Mouse (Mus musculus) neutrophil, adult 59 days (primary cell): ENCODE results near the gene Zfp870. TPM values are rescaled to one million over a fixed set of nuclear protein-coding genes. Genes with fewer than 3 reads are reported as not detected.

Experiments
- total RNA-seq, 2 experiments: library from RNA; stranded (reverse); gene quantifications; 1 replicate in 1 of 2; 2 replicates in 1 of 2; pipeline ENCODE4 v1.2.4; 2023

The Zfp870 gene
- total RNA-seq: 1 to 10 TPM in 1 of 2 experiments, under 1 TPM in 1; 0.82 to 1.1 TPM

GRCm38 (mm10) chr17:32891239-32892180, at the start of gene Zfp870:
Gene Zfp870, minus strand, starts transcription at chr17:32891642.

GRCm38 (mm10) chr17:32917131-32917530, 25.7 kb upstream of the Zfp870 start, which contains the start of gene Cyp4f14:
Gene Cyp4f14, minus strand, starts transcription at chr17:32917342.

GRCm38 (mm10) chr17:32829540-32830417, 61.7 kb downstream of the Zfp870 start, which contains the start of gene Zfp799:
Gene Zfp799, minus strand, starts transcription at chr17:32830261.

Other genes with a start within 250 kb of the Zfp870 start
- gene Cyp4f40, start 232.7 kb downstream of the Zfp870 start, total RNA-seq: not detected
- not detected for gene Cyp4f15, start 206.0 kb downstream of the Zfp870 start, total RNA-seq
- 10 to 100 TPM; 45.7 to 58.2 TPM for gene Zfp871, start 103.4 kb downstream of the Zfp870 start, total RNA-seq
- not detected for gene Zfp811, start 81.7 kb downstream of the Zfp870 start, total RNA-seq
- gene Zfp799, start 61.4 kb downstream of the Zfp870 start, total RNA-seq: 1 to 10 TPM; 1.8 to 3.5 TPM
- gene Cyp4f14, start 25.7 kb upstream of the Zfp870 start, total RNA-seq: not detected
- gene Cyp4f13, start 55.8 kb upstream of the Zfp870 start, total RNA-seq: 10 to 100 TPM; 75.3 to 82.0 TPM
- 1 to 10 TPM; 6.0 to 8.0 TPM for gene Zfp472, start 74.2 kb upstream of the Zfp870 start, total RNA-seq
- 1 to 10 TPM; 4.2 to 4.4 TPM for gene Zfp952, start 101.5 kb upstream of the Zfp870 start, total RNA-seq
- gene Zfp763, start 141.8 kb upstream of the Zfp870 start, total RNA-seq: 1 to 10 TPM in 1 of 2 experiments, under 1 TPM in 1; 0.84 to 1.5 TPM
- not detected for gene 4921501E09Rik, start 176.4 kb upstream of the Zfp870 start, total RNA-seq
- gene Zfp563, start 197.7 kb upstream of the Zfp870 start, total RNA-seq: 1 to 10 TPM; 1.8 to 2.8 TPM
- not detected for gene Morc2b, start 248.0 kb upstream of the Zfp870 start, total RNA-seq